Mouse (Mus musculus) layer of hippocampus, adult 18-20 months (tissue): ENCODE data around the gene Pex19. TPM values are rescaled to one million over a fixed set of nuclear protein-coding genes. Genes with fewer than 3 reads are reported as not detected.
A peak's percentile ranks its signal among the peaks of the same experiment; 100 is the strongest.

Experiments used
- DNase-seq, 2 experiments: peaks; one replicate each; pipeline ENCODE4 v3.0.0; 2022; ENCODE audit warnings: low spot score in 2 of 2
- long read RNA-seq: library from polyadenylated mRNA; stranded (forward); transcript quantifications from one replicate; pipeline ENCODE4 v2.0.0, GENCODE M21; 2021
- total RNA-seq, 2 experiments: library from RNA; stranded (reverse); gene quantifications; 2 replicates each; pipeline ENCODE4 v1.2.3; 2021

The Pex19 gene
- 10 to 100 TPM; 84.4 to 84.5 TPM for total RNA-seq
- long read RNA-seq, transcript Pex19-201 (8 exons, 1,917 nt) = major isoform, 82 of 120 reads
- long read RNA-seq, partial matches to known transcripts = 4 of 120 reads
- long read RNA-seq, other reads (novel, unspliced or antisense) = 32 of 120 reads

- peak; percentile 59 to 84 for DNase-seq
Measured at GRCm38 (mm10) chr1:172126376-172127347, at the start of gene Pex19. Pex19 (plus strand) TSS chr1:172126755.

- DNase-seq = no peak
Measured at GRCm38 (mm10) chr1:172077981-172078380, 48.6 kb upstream of the Pex19 start.

GRCm38 (mm10) chr1:172082101-172082898, 44.3 kb upstream of the Pex19 start, which contains the start of the genes Copa and Ncstn:
Copa (plus strand) TSS chr1:172082529.
Ncstn (minus strand) TSS chr1:172082795.
- DNase-seq = peak; percentile 92 to 96

- no peak for DNase-seq
Measured at GRCm38 (mm10) chr1:172082899-172083445, 43.6 kb upstream of the Pex19 start.

GRCm38 (mm10) chr1:172093522-172093921, 33.0 kb upstream of the Pex19 start:
- DNase-seq = no peak

- no peak for DNase-seq
Measured at GRCm38 (mm10) chr1:172094295-172094694, 32.3 kb upstream of the Pex19 start.

- no peak for DNase-seq
Measured at GRCm38 (mm10) chr1:172095202-172095601, 31.4 kb upstream of the Pex19 start.

- no peak for DNase-seq
Measured at GRCm38 (mm10) chr1:172099325-172100033, 27.1 kb upstream of the Pex19 start.

GRCm38 (mm10) chr1:172103619-172104018, 22.9 kb upstream of the Pex19 start:
- no peak for DNase-seq

- no peak for DNase-seq
Measured at GRCm38 (mm10) chr1:172105101-172105500, 21.5 kb upstream of the Pex19 start.

GRCm38 (mm10) chr1:172107777-172108477, 18.6 kb upstream of the Pex19 start:
- DNase-seq = no peak

DNA sequence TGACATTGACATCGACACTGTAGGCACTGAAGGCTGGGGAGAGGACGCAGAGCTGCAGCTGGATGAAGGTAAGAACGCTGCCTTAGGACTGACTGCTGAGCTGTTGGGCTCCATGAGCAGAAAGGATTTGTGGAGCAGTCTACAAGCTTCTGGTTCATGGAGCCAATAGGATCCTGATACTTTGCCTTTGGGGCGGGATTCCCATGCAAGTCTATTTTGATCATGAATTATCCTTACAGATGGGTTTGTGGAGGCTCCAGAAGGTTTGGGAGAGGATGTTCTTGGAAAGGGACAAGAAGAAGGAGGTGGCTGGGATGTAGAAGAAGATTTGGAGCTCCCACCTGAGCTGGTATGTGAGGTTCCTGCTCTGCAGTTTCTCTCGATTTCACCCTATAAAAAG, 9.6 kb upstream of the Pex19 start:
- peak; percentile 19 to 50 for DNase-seq

DNA sequence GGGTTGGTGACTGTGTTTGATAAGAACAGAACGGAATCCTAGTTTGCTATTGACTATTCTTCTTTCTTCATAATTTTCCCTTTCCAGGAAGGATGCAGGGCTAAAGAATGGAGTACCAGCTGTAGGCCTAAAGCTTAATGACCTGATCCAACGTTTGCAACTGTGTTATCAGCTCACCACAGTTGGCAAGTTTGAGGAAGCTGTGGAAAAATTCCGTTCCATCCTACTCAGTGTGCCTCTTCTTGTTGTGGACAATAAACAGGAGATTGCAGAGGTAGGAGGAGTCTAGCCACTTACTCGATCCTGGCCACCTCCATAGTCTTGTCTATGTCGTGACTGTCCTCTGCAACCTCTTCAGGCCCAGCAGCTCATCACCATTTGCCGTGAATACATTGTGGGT, 7.5 kb upstream of the Pex19 start:
- no peak for DNase-seq

GRCm38 (mm10) chr1:172119720-172120119, 6.8 kb upstream of the Pex19 start:
- DNase-seq = peak in 1 of 2 experiments; percentile 74

DNA sequence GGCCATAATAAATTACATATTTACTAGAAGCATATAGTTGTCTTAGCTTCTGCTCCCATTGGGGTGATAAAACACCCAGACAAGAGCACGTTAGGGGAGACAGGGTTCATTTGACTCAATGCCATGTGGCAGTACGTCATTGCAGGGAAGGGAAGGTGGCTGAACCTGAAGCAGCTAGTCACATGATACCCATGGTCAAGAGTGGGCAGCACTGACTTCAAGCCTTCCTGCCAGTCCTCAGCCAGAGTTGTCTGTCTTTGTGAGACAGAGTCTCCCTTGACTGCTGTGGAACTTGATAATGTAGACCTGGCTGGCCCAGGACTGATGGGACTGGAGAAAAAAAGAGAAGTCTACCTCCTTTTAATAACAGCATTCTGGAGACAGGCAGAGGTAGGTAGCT, 3.9 kb upstream of the Pex19 start:
- DNase-seq = no peak

DNA sequence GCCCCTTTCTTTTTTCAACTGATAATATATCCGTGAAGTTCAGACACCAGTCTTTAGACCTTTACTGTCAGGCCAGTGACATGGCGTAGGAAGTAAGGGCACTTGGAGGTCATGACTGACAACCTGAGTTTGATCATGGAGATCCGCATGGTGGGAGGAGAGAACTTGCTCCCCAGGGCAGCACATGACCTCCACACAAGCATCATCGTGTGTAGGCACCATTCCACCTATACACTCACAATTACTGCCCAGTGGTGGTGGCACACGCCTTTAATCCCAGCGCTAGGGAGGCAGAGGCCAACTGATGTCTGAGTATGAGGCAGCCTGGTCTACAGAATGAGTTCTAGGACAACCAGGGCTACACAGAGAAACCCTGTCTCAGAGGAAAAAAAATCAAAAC, 2.0 kb upstream of the Pex19 start:
- no peak for DNase-seq

GRCm38 (mm10) chr1:172127487-172127886, 932 bp downstream of the Pex19 start:
- DNase-seq = no peak

- no peak for DNase-seq
Measured at GRCm38 (mm10) chr1:172128563-172128962, 2.0 kb downstream of the Pex19 start.

- no peak for DNase-seq
Measured at GRCm38 (mm10) chr1:172129108-172129507, 2.6 kb downstream of the Pex19 start.

GRCm38 (mm10) chr1:172129780-172130179, 3.2 kb downstream of the Pex19 start:
- no peak for DNase-seq
